Mouse (Mus musculus) gonadal fat pad, adult 2 months (tissue): ENCODE measurements around the gene Rgs8. TPM values are rescaled to one million over a fixed set of nuclear protein-coding genes. Genes with fewer than 3 reads are reported as not detected.

Experiments
- DNase-seq: peaks from one replicate; pipeline ENCODE4 v3.0.0-alpha.2; 2012; ENCODE audit warnings: low read depth
- polyA plus RNA-seq: library from polyadenylated mRNA; depleted of rRNA; stranded (reverse); fragments of >200 nt; gene quantifications from 2 replicates; pipeline ENCODE4 v1.2.3, GENCODE M21; 2012; rRNA removed

The Rgs8 gene
- polyA plus RNA-seq, 1 experiment, result not detected

GRCm38 (mm10) chr1:153742374-153743155, 89.7 kb downstream of the Rgs8 start:
- DNase-seq, result no peak

- DNase-seq, result no peak
Measured at GRCm38 (mm10) chr1:153746119-153746670, 93.4 kb downstream of the Rgs8 start.

GRCm38 (mm10) chr1:153746728-153747127, 93.9 kb downstream of the Rgs8 start:
- no peak for DNase-seq

GRCm38 (mm10) chr1:153747861-153748530, 95.2 kb downstream of the Rgs8 start:
- DNase-seq, result no peak

GRCm38 (mm10) chr1:153748549-153748948, 95.7 kb downstream of the Rgs8 start:
- no peak for DNase-seq

- no peak for DNase-seq
Measured at GRCm38 (mm10) chr1:153749211-153749801, 96.5 kb downstream of the Rgs8 start, which contains the start of gene Rnasel. Rnasel (plus strand) TSS chr1:153749426.

Other genes with a start within 250 kb of the Rgs8 start
- 0.31 and 0.58 TPM in 2 replicates for gene Shcbp1l, start 227.9 kb upstream of the Rgs8 start, polyA plus RNA-seq
- 20.5 and 23.3 TPM in 2 replicates for gene Dhx9, start 165.4 kb upstream of the Rgs8 start, polyA plus RNA-seq
- gene Npl, start 103.0 kb upstream of the Rgs8 start, polyA plus RNA-seq, result 13.2 and 19.9 TPM in 2 replicates
- gene Rgs16, start 87.3 kb downstream of the Rgs8 start, polyA plus RNA-seq, result 1.1 and 1.6 TPM in 2 replicates
- 8.7 and 10.6 TPM in 2 replicates for gene Rnasel, start 96.4 kb downstream of the Rgs8 start, polyA plus RNA-seq
- gene Rgsl1, start 191.1 kb downstream of the Rgs8 start, polyA plus RNA-seq, result 0.76 and 1.2 TPM in 2 replicates
- gene Teddm1b, start 221.3 kb downstream of the Rgs8 start, polyA plus RNA-seq, result 251 and 406 TPM in 2 replicates
- 1,422 and 1,881 TPM in 2 replicates for gene Teddm1a, start 238.7 kb downstream of the Rgs8 start, polyA plus RNA-seq
- 1,893 and 2,796 TPM in 2 replicates for gene Glul, start 246.9 kb downstream of the Rgs8 start, polyA plus RNA-seq
- gene Teddm2, start 247.2 kb downstream of the Rgs8 start, polyA plus RNA-seq, result 1,587 and 1,994 TPM in 2 replicates